Mouse (Mus musculus): ENCODE data around the gene Ensa. TPM values are rescaled to one million over a fixed set of nuclear protein-coding genes. Genes with fewer than 3 reads are reported as not detected.
"Not testable (repeated sequence)": the region's sequence is repeated elsewhere in the genome, so short reads cannot be mapped to it uniquely, and the experiment has no call there.

Ensa gene
- total RNA-seq, 1 experiment from 2014 or later: 157 TPM

DNA sequence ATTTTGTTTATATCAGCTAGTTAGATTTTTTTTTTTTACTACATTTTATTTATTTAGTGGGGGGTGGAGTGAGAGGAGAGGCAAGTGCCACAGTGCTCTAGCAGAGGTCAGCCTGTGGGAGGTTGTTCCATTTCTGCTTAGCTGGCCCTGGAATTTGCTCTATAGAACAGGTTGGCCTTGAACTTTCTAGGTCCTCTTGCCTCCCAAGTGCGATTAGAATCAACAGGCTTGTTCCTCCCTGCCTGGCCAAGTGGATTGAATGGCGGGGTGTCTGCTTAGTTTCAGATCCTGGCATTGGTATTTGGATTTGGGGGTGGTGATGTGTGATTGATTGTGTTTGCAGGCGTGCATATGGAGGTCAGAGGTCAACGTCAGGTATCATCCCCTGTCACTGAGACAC, 11.3 kb downstream of the Ensa start:
- no peak for ATAC-seq (ENCODE audit: extremely low read depth, insufficient number of reproducible peaks, low FRiP score, poor library complexity, severe bottlenecking)

DNA sequence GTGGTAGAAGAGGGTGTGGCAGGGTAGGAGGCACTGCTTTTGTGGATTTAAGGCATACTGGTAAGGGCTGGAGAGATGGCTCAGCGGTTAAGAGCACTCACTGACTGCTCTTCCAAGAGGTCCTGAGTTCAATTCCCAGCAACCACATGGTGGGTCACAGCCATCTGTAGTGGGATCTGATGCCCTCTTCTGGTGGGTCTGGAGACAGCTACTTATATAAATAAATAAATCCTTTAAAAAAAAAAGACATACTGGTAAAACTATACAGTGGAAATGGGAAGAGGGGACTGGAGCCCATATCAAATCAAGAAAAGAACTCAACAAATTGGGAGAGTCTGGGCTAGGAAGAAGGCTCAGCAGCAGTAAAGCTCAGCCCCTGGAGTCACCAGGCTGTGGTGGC, 14.9 kb downstream of the Ensa start:
- no peak for ATAC-seq (ENCODE audit: extremely low read depth, insufficient number of reproducible peaks, low FRiP score, poor library complexity, severe bottlenecking)

- no peak for ATAC-seq (ENCODE audit: extremely low read depth, insufficient number of reproducible peaks, low FRiP score, poor library complexity, severe bottlenecking)
Observed at GRCm38 (mm10) chr3:95643097-95643496, 18.3 kb downstream of the Ensa start.

- ATAC-seq (ENCODE audit: extremely low read depth, insufficient number of reproducible peaks, low FRiP score, poor library complexity, severe bottlenecking): peak; percentile 94
Observed at GRCm38 (mm10) chr3:95645313-95646235, 20.8 kb downstream of the Ensa start.

DNA sequence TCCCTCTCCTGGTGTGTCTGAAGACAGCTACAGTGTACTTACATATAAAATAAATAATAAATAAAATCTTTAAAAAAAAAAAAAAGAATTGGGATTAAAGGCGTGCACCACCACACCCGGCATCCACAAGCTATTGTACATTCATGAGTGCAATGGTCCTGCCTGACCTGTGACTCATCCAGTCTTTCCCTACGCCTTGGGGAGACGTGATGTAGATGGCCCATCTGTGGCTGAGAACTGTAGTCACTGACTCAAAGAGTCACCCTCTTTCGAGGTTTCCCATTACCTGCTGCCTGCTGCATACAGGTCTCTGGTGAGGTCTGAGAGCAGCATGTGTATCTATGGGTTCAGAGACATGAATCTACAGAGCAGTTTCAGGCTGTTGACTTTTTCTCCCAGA, 23.2 kb downstream of the Ensa start:
- ATAC-seq (ENCODE audit: extremely low read depth, insufficient number of reproducible peaks, low FRiP score, poor library complexity, severe bottlenecking): no peak

GRCm38 (mm10) chr3:95650276-95651032, 25.7 kb downstream of the Ensa start:
- peak; percentile 61 for ATAC-seq (ENCODE audit: extremely low read depth, insufficient number of reproducible peaks, low FRiP score, poor library complexity, severe bottlenecking)

- ATAC-seq (ENCODE audit: extremely low read depth, insufficient number of reproducible peaks, low FRiP score, poor library complexity, severe bottlenecking): peak; percentile 27
Observed at GRCm38 (mm10) chr3:95651033-95651373, 26.2 kb downstream of the Ensa start.

DNA sequence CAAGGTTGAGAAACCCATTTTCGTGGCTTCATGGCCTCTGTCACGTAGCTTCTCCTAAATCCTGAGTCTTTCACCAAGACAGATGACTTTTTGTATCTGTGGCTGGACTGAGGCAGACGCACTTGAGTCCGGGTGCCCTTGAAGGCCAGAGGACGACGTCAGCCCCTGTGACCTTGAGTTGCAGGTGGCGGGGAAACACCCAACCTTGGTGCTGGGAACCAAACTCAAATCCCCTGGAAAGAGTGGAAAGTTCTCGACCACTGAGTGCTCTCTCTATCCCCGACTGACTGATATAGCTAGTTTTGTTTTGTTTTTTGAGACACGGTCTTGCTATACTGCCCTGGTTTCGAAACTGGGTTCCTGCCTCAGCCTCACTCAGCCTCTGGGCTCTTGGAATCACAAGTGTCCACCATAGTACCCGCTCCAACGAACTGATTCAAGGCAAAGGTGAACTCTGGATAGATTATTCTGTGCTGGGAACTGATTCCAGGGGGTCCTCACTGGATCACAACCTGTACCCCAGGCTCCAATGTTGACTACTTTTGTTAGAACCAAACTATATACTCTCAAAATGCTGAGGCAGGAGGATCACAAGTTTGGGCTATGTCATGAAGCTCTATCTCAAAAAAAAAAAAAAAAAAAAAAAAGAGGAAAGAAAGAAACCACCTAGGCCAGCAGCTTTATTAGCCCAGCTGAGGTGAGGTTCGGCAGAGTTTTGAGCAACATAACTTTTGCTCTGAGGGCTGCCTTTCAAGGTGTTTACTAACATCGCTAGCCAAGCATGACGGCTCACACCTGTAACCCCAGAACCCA, 26.8 kb downstream of the Ensa start:
- peak; percentile 16 for ATAC-seq (ENCODE audit: extremely low read depth, insufficient number of reproducible peaks, low FRiP score, poor library complexity, severe bottlenecking)

GRCm38 (mm10) chr3:95652204-95652811, 27.5 kb downstream of the Ensa start:
- ATAC-seq (ENCODE audit: extremely low read depth, insufficient number of reproducible peaks, low FRiP score, poor library complexity, severe bottlenecking): peak; percentile 34

- no peak for ATAC-seq (ENCODE audit: extremely low read depth, insufficient number of reproducible peaks, low FRiP score, poor library complexity, severe bottlenecking)
Observed at GRCm38 (mm10) chr3:95652871-95653270, 28.1 kb downstream of the Ensa start.

DNA sequence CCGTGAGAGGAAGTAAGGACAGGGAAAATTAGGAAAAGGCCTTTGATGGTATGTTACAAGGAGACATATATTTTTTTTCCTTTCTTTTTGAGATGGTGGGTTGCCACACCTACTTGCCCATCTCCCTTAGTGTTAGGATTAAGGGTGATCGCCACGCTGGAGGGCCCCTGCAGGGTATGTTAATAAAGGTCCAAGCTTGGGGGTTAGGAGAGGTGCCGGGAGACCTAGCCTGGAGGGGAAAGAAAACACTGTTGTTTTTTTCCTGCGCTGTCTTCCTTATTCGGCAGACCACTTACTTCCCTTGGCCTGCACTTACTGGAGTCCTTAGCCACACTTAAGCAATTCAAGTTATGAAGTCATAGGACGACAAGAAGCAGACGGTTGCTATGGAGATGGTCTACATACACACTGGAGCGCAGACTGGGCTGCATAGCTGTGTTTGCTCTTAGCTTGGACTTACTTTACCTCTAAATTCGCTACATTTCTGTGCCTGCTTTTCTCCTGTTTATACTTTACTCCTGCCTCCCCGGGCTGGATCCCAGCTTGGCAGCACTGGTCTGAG, 28.8 kb downstream of the Ensa start:
- ATAC-seq (ENCODE audit: extremely low read depth, insufficient number of reproducible peaks, low FRiP score, poor library complexity, severe bottlenecking): peak; percentile 47

DNA sequence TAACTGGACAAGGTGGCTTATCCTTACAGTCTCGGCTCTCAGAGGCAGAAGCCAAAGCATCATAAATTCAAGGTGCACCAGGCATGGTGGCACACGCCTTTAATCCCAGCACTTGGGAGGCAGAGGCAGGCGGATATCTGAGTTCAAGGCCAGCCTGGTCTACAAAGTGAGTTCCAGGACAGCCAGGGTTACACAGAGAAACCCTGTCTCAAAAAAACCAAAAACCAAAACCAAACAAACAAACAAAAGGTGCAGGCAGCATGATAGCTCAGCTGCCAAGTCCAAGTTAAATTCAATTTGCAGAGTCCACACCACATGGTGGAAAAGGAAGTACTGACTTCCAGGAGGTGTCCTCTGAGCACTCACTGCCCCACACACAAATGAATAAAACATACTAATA, 29.6 kb downstream of the Ensa start:
- not testable (repeated sequence) for ATAC-seq (ENCODE audit: extremely low read depth, insufficient number of reproducible peaks, low FRiP score, poor library complexity, severe bottlenecking)

DNA sequence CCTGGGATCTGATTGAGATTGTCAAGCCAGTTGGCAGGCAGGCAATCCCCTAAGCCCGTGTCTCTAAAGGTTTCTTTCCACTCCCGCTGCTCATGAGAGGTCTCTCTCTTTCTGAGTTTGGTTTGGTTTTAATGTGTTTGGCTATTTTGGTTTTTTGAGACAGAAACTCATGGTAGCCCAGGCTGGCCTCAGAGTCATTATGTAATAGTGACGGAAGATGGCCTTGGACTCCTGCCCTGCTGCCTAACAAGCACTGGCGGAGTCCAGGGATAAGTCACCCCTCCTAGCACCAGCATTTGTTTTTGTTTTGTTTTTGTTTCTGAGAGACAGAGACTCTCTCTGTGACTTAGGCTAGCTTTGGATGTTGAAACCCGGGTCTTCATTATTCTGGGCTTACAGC, 30.6 kb downstream of the Ensa start:
- no peak for ATAC-seq (ENCODE audit: extremely low read depth, insufficient number of reproducible peaks, low FRiP score, poor library complexity, severe bottlenecking)

- ATAC-seq (ENCODE audit: extremely low read depth, insufficient number of reproducible peaks, low FRiP score, poor library complexity, severe bottlenecking): no peak
Observed at GRCm38 (mm10) chr3:95657108-95657507, 32.3 kb downstream of the Ensa start.

DNA sequence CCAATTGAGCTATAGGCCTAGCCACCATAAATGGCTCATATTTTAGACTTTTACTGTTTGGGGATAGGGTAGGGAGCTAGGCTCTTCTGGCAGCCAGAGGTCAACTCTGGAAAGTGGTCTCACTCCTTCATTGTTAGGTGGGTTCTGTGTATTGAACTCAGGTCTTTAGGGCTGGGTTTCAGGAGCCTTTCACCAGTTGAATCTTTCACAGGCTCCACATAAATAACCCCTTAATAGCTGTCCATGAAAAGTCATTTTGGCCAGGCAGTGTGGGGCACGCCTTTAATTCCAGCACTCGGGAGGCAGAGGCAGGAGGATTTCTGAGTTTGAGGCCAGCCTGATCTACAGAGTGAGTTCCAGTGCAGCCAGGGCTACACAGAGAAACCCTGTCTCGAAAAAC, 32.9 kb downstream of the Ensa start:
- ATAC-seq (ENCODE audit: extremely low read depth, insufficient number of reproducible peaks, low FRiP score, poor library complexity, severe bottlenecking): no peak

DNA sequence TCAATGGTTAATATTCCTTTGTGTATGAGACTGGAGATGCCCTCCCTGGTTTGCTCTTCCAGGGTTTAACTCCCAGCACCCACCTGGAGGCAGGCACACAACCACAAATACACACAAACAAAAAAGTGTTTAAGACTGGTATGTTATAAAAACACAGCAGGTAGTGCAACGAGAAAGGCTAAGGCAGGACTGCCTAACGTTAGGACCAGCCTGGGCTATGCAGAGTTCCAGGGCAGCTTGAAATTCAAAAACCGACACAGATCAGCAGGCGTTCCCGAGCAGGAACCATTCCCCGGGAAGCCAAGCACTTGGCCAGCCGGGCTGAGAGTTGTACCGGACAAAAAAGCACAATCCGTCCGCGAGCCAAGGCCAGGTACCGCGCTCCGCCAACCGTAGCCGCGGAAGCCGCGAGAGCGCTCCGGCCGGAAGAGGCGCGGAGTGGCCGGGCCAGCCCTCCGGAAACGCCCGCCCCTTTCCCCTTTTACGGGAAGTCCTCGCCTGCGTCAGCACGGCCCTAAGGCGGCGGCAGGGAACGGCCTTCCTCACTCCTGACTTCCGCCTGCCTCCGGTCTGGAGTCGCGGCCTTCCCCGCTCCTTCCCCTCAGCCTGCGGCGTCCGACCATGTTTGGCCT, 33.6 kb downstream of the Ensa start, which contains the start of gene Mcl1:
TSS of gene Mcl1 (plus strand) at position 553 of the 632 bp plus-strand sequence.
- ATAC-seq (ENCODE audit: extremely low read depth, insufficient number of reproducible peaks, low FRiP score, poor library complexity, severe bottlenecking): peak; percentile 81

GRCm38 (mm10) chr3:95658868-95659712, 34.3 kb downstream of the Ensa start:
- peak; percentile 24; the same call in 1 of the 2 replicates for ATAC-seq (ENCODE audit: extremely low read depth, insufficient number of reproducible peaks, low FRiP score, poor library complexity, severe bottlenecking)

All from neutrophil, adult 5-6 weeks (primary cell).